Mouse (Mus musculus) stomach, embryonic 15.5 days (tissue): ENCODE data around the gene Nkx2-5. TPM values are rescaled to one million over a fixed set of nuclear protein-coding genes. Genes with fewer than 3 reads are reported as not detected.
A peak's percentile ranks its signal among the peaks of the same experiment; 100 is the strongest.

Experiments used
- ATAC-seq: fragments of 200-750 bp; cut with Nextera tagmentation; 2 replicates; pipeline ENCODE4 v1.8.0; 2017; ENCODE audit warnings: low read depth, moderate number of reproducible peaks, moderate TSS enrichment; ENCODE audit not compliant: insufficient read depth, low FRiP score
- H3K27ac ChIP-seq: fragments of 300-500 bp; sonication (generic); 2 replicates; pipeline ENCODE4 v1.5.1; 2015; ENCODE audit warnings: mild to moderate bottlenecking, inconsistent platforms
- H3K27me3 ChIP-seq: fragments of 300-500 bp; sonication (generic); replicated peaks from 2 replicates; pipeline ENCODE4 v1.6.1; 2015; ENCODE audit warnings: inconsistent platforms
- H3K36me3 ChIP-seq: fragments of 300-500 bp; sonication (generic); 2 replicates; pipeline ENCODE4 v1.6.1; 2015; ENCODE audit warnings: inconsistent platforms
- H3K4me1 ChIP-seq: fragments of 300-500 bp; sonication (generic); 2 replicates; pipeline ENCODE4 v1.6.1; 2015; ENCODE audit warnings: inconsistent platforms
- H3K4me2 ChIP-seq: fragments of 300-500 bp; sonication (generic); 2 replicates; pipeline ENCODE4 v1.6.1; 2015; ENCODE audit warnings: mild to moderate bottlenecking, inconsistent platforms
- H3K4me3 ChIP-seq: fragments of 300-500 bp; sonication (generic); replicated peaks from 2 replicates; pipeline ENCODE4 v1.5.1; 2015; ENCODE audit warnings: inconsistent platforms
- H3K9ac ChIP-seq: fragments of 300-500 bp; sonication (generic); 2 replicates; pipeline ENCODE4 v1.6.1; 2015; ENCODE audit warnings: inconsistent platforms
- H3K9me3 ChIP-seq: fragments of 300-500 bp; sonication (generic); 2 replicates; pipeline ENCODE4 v1.6.1; 2016; ENCODE audit warnings: inconsistent platforms
- WGBS: fragments of 180-500 bp; shearing (Covaris S2); methylation state at CpG from one replicate; pipeline ENCODE4 v1.1.7; 2015; 5-methylcytosine and 5-hydroxymethylcytosine counted together
- polyA plus RNA-seq: library from polyadenylated mRNA; unstranded; fragments of >200 nt; fragmentation: Nextera tagmentation; extraction: Ambion mirVana; gene quantifications from 2 replicates; pipeline ENCODE4 v1.2.1, GENCODE M21; 2015

Gene Nkx2-5
- polyA plus RNA-seq, 1 experiment from 2014 or later = 9.2 TPM

- no peaks in the 10 kb centered on the region for H3K9me3 ChIP-seq
- WGBS = under 1% methylated on average over 44 of the region's 44 CpGs
- H3K9ac ChIP-seq = no peak overlapping the region
- H3K4me3 ChIP-seq = peak overlapping the region; percentile 27
- H3K27me3 ChIP-seq = peaks cover 73% of the 10 kb centered on the region
- ATAC-seq = no peak
- H3K4me1 ChIP-seq = peaks cover 12% of the 10 kb centered on the region
- H3K36me3 ChIP-seq = no peaks in the 10 kb centered on the region
- H3K27ac ChIP-seq = no peak overlapping the region
- H3K4me2 ChIP-seq = peak overlapping the region; percentile 51
These were observed 5.0 kb upstream of the Nkx2-5 start for GRCm38 (mm10) chr17:26849746-26850357.

- Histone ChIP-seq H3K9ac (no peak overlapping the region), H3K4me3 (peak overlapping the region; percentile 27), H3K27ac (no peak overlapping the region), H3K4me2 (peak overlapping the region; percentile 51), H3K27me3 (peaks cover 79% of the 10 kb centered on the region), H3K9me3 (no peaks in the 10 kb centered on the region), H3K4me1 (peaks cover 18% of the 10 kb centered on the region), H3K36me3 (no peaks in the 10 kb centered on the region)
- WGBS = 5% methylated on average over 19 of the region's 19 CpGs
- ATAC-seq = no peak
These were observed 4.4 kb upstream of the Nkx2-5 start for GRCm38 (mm10) chr17:26849106-26849745.

GRCm38 (mm10) chr17:26848236-26848635 is 3.4 kb upstream of the Nkx2-5 start:
- H3K9ac ChIP-seq = no peak overlapping the region
- WGBS = 5% methylated on average over 6 of the region's 6 CpGs

GRCm38 (mm10) chr17:26847801-26848200 is 3.0 kb upstream of the Nkx2-5 start:
- ATAC-seq = no peak
- Histone ChIP-seq H3K4me1 (peaks cover 20% of the 10 kb centered on the region), H3K4me3 (no peak overlapping the region), H3K27ac (no peak overlapping the region), H3K9me3 (no peaks in the 10 kb centered on the region), H3K4me2 (no peak overlapping the region), H3K9ac (no peak overlapping the region), H3K36me3 (no peaks in the 10 kb centered on the region), H3K27me3 (peaks cover 84% of the 10 kb centered on the region)
- 1% methylated on average over 5 of the region's 5 CpGs for WGBS

More at GRCm38 (mm10) chr17:26848236-26848635, 3.4 kb upstream of the Nkx2-5 start:
- Histone ChIP-seq H3K27me3 (peaks cover 83% of the 10 kb centered on the region), H3K4me2 (no peak overlapping the region), H3K9me3 (no peaks in the 10 kb centered on the region), H3K4me3 (no peak overlapping the region), H3K27ac (no peak overlapping the region), H3K4me1 (peaks cover 20% of the 10 kb centered on the region), H3K36me3 (no peaks in the 10 kb centered on the region)
- no peak for ATAC-seq

GRCm38 (mm10) chr17:26846411-26846810 is 1.6 kb upstream of the Nkx2-5 start:
- Histone ChIP-seq H3K36me3 (no peaks in the 10 kb centered on the region), H3K4me1 (peaks cover 20% of the 10 kb centered on the region), H3K4me3 (no peak overlapping the region), H3K9ac (no peak overlapping the region), H3K27me3 (peaks cover 86% of the 10 kb centered on the region), H3K4me2 (no peak overlapping the region), H3K27ac (no peak overlapping the region), H3K9me3 (no peaks in the 10 kb centered on the region)
- 15% methylated on average over 8 of the region's 8 CpGs for WGBS
- no peak for ATAC-seq

- ATAC-seq = no peak
- H3K36me3 ChIP-seq = no peaks in the 10 kb centered on the region
- no peak overlapping the region for H3K4me2 ChIP-seq
- H3K4me3 ChIP-seq = no peak overlapping the region
- H3K27ac ChIP-seq = no peak overlapping the region
- peaks cover 20% of the 10 kb centered on the region for H3K4me1 ChIP-seq
- no peaks in the 10 kb centered on the region for H3K9me3 ChIP-seq
- peaks cover 88% of the 10 kb centered on the region for H3K27me3 ChIP-seq
- 8% methylated on average over 14 of the region's 14 CpGs for WGBS
- H3K9ac ChIP-seq = no peak overlapping the region
These were observed 591 bp upstream of the Nkx2-5 start for GRCm38 (mm10) chr17:26845149-26846050.

- peak overlapping the region; percentile 18; the same call in 1 of the 2 replicates for H3K4me3 ChIP-seq
- H3K4me1 ChIP-seq = peaks cover 14% of the 10 kb centered on the region
- peak overlapping the region; percentile 41 for H3K4me2 ChIP-seq
- WGBS = under 1% methylated on average over 36 of the region's 36 CpGs
- H3K27me3 ChIP-seq = peaks cover 88% of the 10 kb centered on the region
- H3K9ac ChIP-seq = no peak overlapping the region
- no peak overlapping the region for H3K27ac ChIP-seq
- no peaks in the 10 kb centered on the region for H3K36me3 ChIP-seq
- no peak; the same call in 1 of the 2 replicates for ATAC-seq
- H3K9me3 ChIP-seq = no peaks in the 10 kb centered on the region
These were observed 398 bp downstream of the Nkx2-5 start for GRCm38 (mm10) chr17:26844371-26844851.

- Histone ChIP-seq H3K27ac (no peak overlapping the region), H3K4me3 (peak overlapping the region; percentile 18; the same call in 1 of the 2 replicates), H3K4me1 (peaks cover 20% of the 10 kb centered on the region), H3K36me3 (no peaks in the 10 kb centered on the region), H3K9me3 (no peaks in the 10 kb centered on the region), H3K27me3 (peaks cover 91% of the 10 kb centered on the region), H3K9ac (no peak overlapping the region), H3K4me2 (peak overlapping the region; percentile 41)
- 1% methylated on average over 7 of the region's 7 CpGs for WGBS
- ATAC-seq = no peak
These were observed 1.0 kb downstream of the Nkx2-5 start for GRCm38 (mm10) chr17:26843696-26844236.

- H3K27me3 ChIP-seq = peaks cover 92% of the 10 kb centered on the region
- H3K36me3 ChIP-seq = no peaks in the 10 kb centered on the region
- no peak overlapping the region for H3K4me3 ChIP-seq
- no peak overlapping the region for H3K27ac ChIP-seq
- no peak for ATAC-seq
- no peak overlapping the region for H3K4me2 ChIP-seq
- 7% methylated on average over 14 of the region's 14 CpGs for WGBS
- H3K9ac ChIP-seq = no peak overlapping the region
- H3K9me3 ChIP-seq = no peaks in the 10 kb centered on the region
- H3K4me1 ChIP-seq = peaks cover 22% of the 10 kb centered on the region
These were observed 1.6 kb downstream of the Nkx2-5 start for GRCm38 (mm10) chr17:26843229-26843567.

GRCm38 (mm10) chr17:26842431-26843228 is 2.2 kb downstream of the Nkx2-5 start:
- peaks cover 92% of the 10 kb centered on the region for H3K27me3 ChIP-seq
- WGBS = 16% methylated on average over 9 of the region's 9 CpGs

GRCm38 (mm10) chr17:26841981-26842380 is 2.8 kb downstream of the Nkx2-5 start:
- ATAC-seq = no peak
- no peak overlapping the region for H3K9ac ChIP-seq
- no peaks in the 10 kb centered on the region for H3K36me3 ChIP-seq
- no peak overlapping the region for H3K4me3 ChIP-seq
- peaks cover 94% of the 10 kb centered on the region for H3K27me3 ChIP-seq
- H3K27ac ChIP-seq = no peak overlapping the region
- H3K4me1 ChIP-seq = peaks cover 22% of the 10 kb centered on the region
- H3K4me2 ChIP-seq = no peak overlapping the region
- WGBS = 10% methylated on average over 5 of the region's 5 CpGs
- H3K9me3 ChIP-seq = no peaks in the 10 kb centered on the region

More at GRCm38 (mm10) chr17:26842431-26843228, 2.2 kb downstream of the Nkx2-5 start:
- no peak overlapping the region for H3K4me2 ChIP-seq
- H3K27ac ChIP-seq = no peak overlapping the region
- H3K9ac ChIP-seq = no peak overlapping the region
- no peaks in the 10 kb centered on the region for H3K9me3 ChIP-seq
- H3K4me3 ChIP-seq = no peak overlapping the region
- H3K4me1 ChIP-seq = peaks cover 22% of the 10 kb centered on the region
- ATAC-seq = no peak
- no peaks in the 10 kb centered on the region for H3K36me3 ChIP-seq
